Comparison of ENCODE assay signal across 8 mouse cellular contexts in the genomic region with DNA sequence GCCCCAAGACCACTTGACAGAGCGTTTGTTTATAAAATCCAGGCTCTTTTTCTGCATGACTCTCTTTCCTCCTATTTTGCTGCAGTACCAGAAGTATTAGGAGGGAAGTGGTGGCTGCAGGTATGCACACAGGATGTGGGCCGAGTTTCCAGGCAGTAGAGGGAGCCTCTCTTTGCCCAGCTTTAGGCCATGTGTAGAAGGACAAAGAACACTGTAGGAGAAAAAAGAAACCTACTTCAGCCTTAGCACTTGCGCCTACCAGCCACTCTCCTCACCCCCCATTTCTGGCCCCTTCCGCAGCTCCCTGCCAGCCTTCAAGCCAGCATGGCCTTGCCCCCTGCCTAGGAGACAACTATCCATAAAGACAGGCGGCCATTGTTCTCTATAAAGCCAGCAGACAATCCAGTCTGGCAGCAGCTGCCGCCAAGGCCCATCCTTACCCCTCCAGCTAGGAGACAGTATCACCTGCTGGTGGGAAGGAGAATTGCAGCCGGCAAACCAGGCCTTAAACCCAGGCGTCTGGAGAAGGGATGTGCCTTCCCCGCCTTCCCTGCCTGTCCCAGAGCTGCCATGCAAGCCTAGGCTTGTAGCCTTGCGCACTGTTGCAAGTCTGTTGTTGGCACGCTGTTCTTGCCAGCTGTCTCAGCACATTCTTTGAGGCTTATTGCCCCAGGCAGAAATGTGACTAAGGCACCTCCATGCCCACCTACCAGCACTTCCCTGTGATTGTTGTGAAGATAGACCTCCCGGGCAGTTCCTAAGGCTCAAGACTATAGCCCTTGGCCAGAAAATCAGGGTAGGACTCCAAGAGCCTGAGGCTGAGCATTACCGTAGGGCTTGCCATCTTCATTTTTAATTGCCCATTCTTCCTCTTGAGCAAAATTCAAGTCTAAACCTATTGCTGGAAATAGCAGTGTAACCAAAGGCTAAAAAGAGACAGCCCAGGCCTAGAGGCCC. TPM values are rescaled to one million over a fixed set of nuclear protein-coding genes. Genes with fewer than 3 reads are reported as not detected.
DNase-seq lines count a peak whose midpoint lies in the region; ATAC-seq and TF ChIP-seq lines count a peak whose summit lies in the region.

No protein-coding gene starts in this region.

- H3K79me2 ChIP-seq in MEL (ENCODE audit: control insufficient read depth, insufficient read depth, low read length, poor library complexity) = no peaks in the 10 kb centered on the region

- H3K27me3 ChIP-seq in MEL (ENCODE audit: control insufficient read depth in 1 of 2, insufficient read depth in 2 of 2, low read length in 2 of 2) = no peaks in the 10 kb centered on the region
- no peaks in the 10 kb centered on the region for H3K27me3 ChIP-seq in forebrain, postnatal 0 days (ENCODE audit: insufficient read depth, low read length)

- H3K9ac ChIP-seq in MEL (ENCODE audit: control insufficient read depth, low read depth, low read length, poor library complexity, severe bottlenecking) = no peak overlapping the region
- H3K9ac ChIP-seq in forebrain, postnatal 0 days = no peak overlapping the region

- no peaks in the 10 kb centered on the region for H3K9me3 ChIP-seq in MEL (replicated peaks; ENCODE audit: insufficient read depth, low read length)
- H3K9me3 ChIP-seq in forebrain, postnatal 0 days (ENCODE audit: low read length) = no peaks in the 10 kb centered on the region

- H3K4me2 ChIP-seq in forebrain, postnatal 0 days (ENCODE audit: low read depth) = no peak overlapping the region

- peaks cover 0 to 6% of the 10 kb centered on the region in 2 experiments; a peak in 2 of 4 replicates for H3K36me3 ChIP-seq in MEL (ENCODE audit: control insufficient read depth in 1 of 2, insufficient read depth in 2 of 2, low read length in 2 of 2)
- H3K36me3 ChIP-seq in forebrain, postnatal 0 days (ENCODE audit: insufficient read depth) = peaks cover 76% of the 10 kb centered on the region

- no peak overlapping the region for H3K27ac ChIP-seq in MEL (ENCODE audit: control insufficient read depth, low read depth, low read length)
- H3K27ac ChIP-seq in forebrain, postnatal 0 days (ENCODE audit: low read depth, low read length) = peak overlapping the region; percentile 74

- peak; percentile 81 to 94 (median 84) for TF ChIP-seq CTCF in MEL (IDR thresholded peaks at IDR 0.05 in 2 of 3, conservative IDR thresholded peaks at IDR 0.05 in 1 of 3; ENCODE audit: control insufficient read depth in 1 of 3, insufficient read depth in 1 of 3, low read depth in 2 of 3, low read length in 3 of 3, poor library complexity in 1 of 3, severe bottlenecking in 1 of 3)
- TF ChIP-seq CTCF in forebrain, postnatal 0 days (IDR thresholded peaks at IDR 0.05; ENCODE audit: low read depth) = peak; percentile 92

- TF ChIP-seq RAD21 in MEL (IDR thresholded peaks at IDR 0.05; ENCODE audit: low read depth, low read length) = peak; percentile 81

- WGBS in forebrain, postnatal 0 days = 25% methylated on average over 13 of the region's 13 CpGs

- no peak overlapping the region for H3K4me3 ChIP-seq in MEL (ENCODE audit: control insufficient read depth in 1 of 2, insufficient read depth in 1 of 2, low read depth in 2 of 2, low read length in 2 of 2)
- no peak overlapping the region for H3K4me3 ChIP-seq in forebrain, postnatal 0 days (ENCODE audit: low read depth, low read length)

- peak; percentile 74 for DNase-seq in MEL (ENCODE audit: low read depth, low spot score)
- peak; percentile 71 to 80 for DNase-seq in cerebellum, adult 18-20 months
- DNase-seq in forebrain, postnatal 0 days = peak; percentile 84
- peak; percentile 86 to 87 for DNase-seq in layer of hippocampus, postnatal 10 days (ENCODE audit: low spot score in 2 of 2)
- DNase-seq in lung, postnatal 10 days = peak; percentile 91
- peak; percentile 38 for DNase-seq in retina, adult 2 months (ENCODE audit: low read depth, low spot score)
- DNase-seq in thymus, postnatal 36 days = peak; percentile 73 to 74

- no peak for TF ChIP-seq EP300 in MEL (IDR thresholded peaks at IDR 0.05; ENCODE audit: low read depth in 1 of 2, low read length in 2 of 2)

- no peak for TF ChIP-seq POLR2A in MEL (IDR thresholded peaks at IDR 0.05; ENCODE audit: control insufficient read depth in 1 of 2, insufficient read depth in 1 of 2, low read depth in 1 of 2, low read length in 2 of 2, poor library complexity in 1 of 2)

- no peaks in the 10 kb centered on the region for H3K4me1 ChIP-seq in MEL (ENCODE audit: control insufficient read depth in 1 of 2, insufficient read depth in 2 of 2, low read length in 2 of 2)
- no peaks in the 10 kb centered on the region for H3K4me1 ChIP-seq in forebrain, postnatal 0 days (ENCODE audit: insufficient read depth)

- ATAC-seq in forebrain, postnatal 0 days = peak; percentile 93
- peak; percentile 84 to 91 for ATAC-seq in hematopoietic stem cell, adult 5-6 weeks (replicated peaks in 1 of 2; ENCODE audit: insufficient read depth in 1 of 2, low FRiP score in 2 of 2, low TSS enrichment in 1 of 2, low read depth in 1 of 2, poor library complexity in 2 of 2, severe bottlenecking in 2 of 2)

TF ChIP-seq in MEL, 35 proteins besides CTCF, POLR2A, EP300 and RAD21:
- TF ChIP-seq MYC (IDR thresholded peaks at IDR 0.05; ENCODE audit: low read depth, low read length) = no peak
- no peak for TF ChIP-seq ELF1 (IDR thresholded peaks at IDR 0.05; ENCODE audit: low read depth, low read length)
- no peak for TF ChIP-seq TCF12 (IDR thresholded peaks at IDR 0.05; ENCODE audit: low read depth, low read length)
- TF ChIP-seq MAX (IDR thresholded peaks at IDR 0.05; ENCODE audit: low read length) = no peak
- TF ChIP-seq ZC3H11A (IDR thresholded peaks at IDR 0.05; ENCODE audit: low read depth, low read length) = peak; percentile 55
- TF ChIP-seq MXI1 (IDR thresholded peaks at IDR 0.05; ENCODE audit: low read depth, low read length) = no peak
- no peak for TF ChIP-seq USF2 (IDR thresholded peaks at IDR 0.05; ENCODE audit: borderline replicate concordance in 1 of 2, insufficient read depth in 1 of 2, low read depth in 1 of 2, low read length in 2 of 2)
- no peak for TF ChIP-seq ZKSCAN1 (IDR thresholded peaks at IDR 0.05; ENCODE audit: low read depth, low read length)
- TF ChIP-seq MAFK (IDR thresholded peaks at IDR 0.05; ENCODE audit: borderline replicate concordance, low read depth, low read length) = no peak
- TF ChIP-seq JUND (IDR thresholded peaks at IDR 0.05; ENCODE audit: low read depth, low read length) = no peak
- TF ChIP-seq SMC3 (IDR thresholded peaks at IDR 0.05; ENCODE audit: low read depth, low read length) = peak; percentile 81
- TF ChIP-seq CHD2 (IDR thresholded peaks at IDR 0.05; ENCODE audit: low read length) = no peak

RNA-seq across cellular contexts. Expression of a gene that starts 15.7 kb away (rescaled TPM):
- 28.6 and 30.6 TPM in 2 replicates for total RNA-seq in MEL (2012; rRNA removed)
- 10 to 100 TPM in 1 of 2 experiments, not detected in 1; 28.3 TPM for polyA plus RNA-seq in MEL (2012; ENCODE audit: insufficient read depth in 1 of 2, insufficient read length in 2 of 2, low read depth in 1 of 2, low replicate concordance in 2 of 2, missing spikeins in 1 of 2)
- total RNA-seq in forebrain, postnatal 0 days (2014; rRNA removed) = 26.8 and 34.7 TPM in 2 replicates
- 7.9 and 12.1 TPM in 2 replicates for polyA plus RNA-seq in forebrain, postnatal 0 days (2015; fragmentation: Nextera tagmentation; extraction: Ambion mirVana)
- 24.6 and 28.1 TPM in 2 replicates for total RNA-seq in hematopoietic stem cell, adult 5-6 weeks (2017)
- total RNA-seq in layer of hippocampus, postnatal 10 days (2021) = 10 to 100 TPM; 24.5 to 24.7 TPM

RNA-seq across cellular contexts. Expression of a gene that starts 41.3 kb away (rescaled TPM):
- not detected in 2 replicates for total RNA-seq in MEL (2012; rRNA removed)
- under 1 TPM in 1 of 2 experiments, not detected in 1; 0.33 TPM for polyA plus RNA-seq in MEL (2012; ENCODE audit: insufficient read depth in 1 of 2, insufficient read length in 2 of 2, low read depth in 1 of 2, low replicate concordance in 2 of 2, missing spikeins in 1 of 2)
- 0.95 and 6.2 TPM in 2 replicates for total RNA-seq in forebrain, postnatal 0 days (2014; rRNA removed)
- 0.83 and 0.97 TPM in 2 replicates for polyA plus RNA-seq in forebrain, postnatal 0 days (2015; fragmentation: Nextera tagmentation; extraction: Ambion mirVana)
- total RNA-seq in hematopoietic stem cell, adult 5-6 weeks (2017) = 0.99 TPM in 1 of 2 replicates, not detected in the other
- under 1 TPM in 1 of 2 experiments, not detected in 1; 0.62 TPM for total RNA-seq in layer of hippocampus, postnatal 10 days (2021)

RNA-seq across cellular contexts. Expression of a gene that starts 41.4 kb away (rescaled TPM):
- 49.9 and 50.5 TPM in 2 replicates for total RNA-seq in MEL (2012; rRNA removed)
- 10 to 100 TPM in 1 of 2 experiments, not detected in 1; 93.2 TPM for polyA plus RNA-seq in MEL (2012; ENCODE audit: insufficient read depth in 1 of 2, insufficient read length in 2 of 2, low read depth in 1 of 2, low replicate concordance in 2 of 2, missing spikeins in 1 of 2)
- 74.3 and 88.6 TPM in 2 replicates for total RNA-seq in forebrain, postnatal 0 days (2014; rRNA removed)
- 41.1 and 52.5 TPM in 2 replicates for polyA plus RNA-seq in forebrain, postnatal 0 days (2015; fragmentation: Nextera tagmentation; extraction: Ambion mirVana)
- total RNA-seq in hematopoietic stem cell, adult 5-6 weeks (2017) = 76.3 and 81.4 TPM in 2 replicates
- total RNA-seq in layer of hippocampus, postnatal 10 days (2021) = 10 to 100 TPM; 49.6 to 66.5 TPM

RNA-seq across cellular contexts. Expression of a gene that starts 48.1 kb away (rescaled TPM):
- total RNA-seq in MEL (2012; rRNA removed) = not detected in 2 replicates
- polyA plus RNA-seq in MEL (2012; ENCODE audit: insufficient read depth in 1 of 2, insufficient read length in 2 of 2, low read depth in 1 of 2, low replicate concordance in 2 of 2, missing spikeins in 1 of 2) = not detected
- total RNA-seq in forebrain, postnatal 0 days (2014; rRNA removed) = not detected in 2 replicates
- not detected in 2 replicates for polyA plus RNA-seq in forebrain, postnatal 0 days (2015; fragmentation: Nextera tagmentation; extraction: Ambion mirVana)
- not detected in 2 replicates for total RNA-seq in hematopoietic stem cell, adult 5-6 weeks (2017)
- total RNA-seq in layer of hippocampus, postnatal 10 days (2021) = not detected

Comparison
In these comparisons a context has a peak if more than half of its experiments do, and no peak if none do; other contexts are left out.
1. DNase-seq: peak in every context shown above with its lines; median percentile 91 in lung, postnatal 10 days; 86 in layer of hippocampus, postnatal 10 days; 84 in forebrain, postnatal 0 days; 76 in cerebellum, adult 18-20 months; 74 in MEL; 74 in thymus, postnatal 36 days; 38 in retina, adult 2 months.